Mouse (Mus musculus) cerebellum, adult 9-10 months (tissue): Measurements from ENCODE around the gene Dgkb.

Source experiments
- DNase-seq: peaks from one replicate; pipeline ENCODE4 v3.0.0; 2022

The Dgkb gene

DNA sequence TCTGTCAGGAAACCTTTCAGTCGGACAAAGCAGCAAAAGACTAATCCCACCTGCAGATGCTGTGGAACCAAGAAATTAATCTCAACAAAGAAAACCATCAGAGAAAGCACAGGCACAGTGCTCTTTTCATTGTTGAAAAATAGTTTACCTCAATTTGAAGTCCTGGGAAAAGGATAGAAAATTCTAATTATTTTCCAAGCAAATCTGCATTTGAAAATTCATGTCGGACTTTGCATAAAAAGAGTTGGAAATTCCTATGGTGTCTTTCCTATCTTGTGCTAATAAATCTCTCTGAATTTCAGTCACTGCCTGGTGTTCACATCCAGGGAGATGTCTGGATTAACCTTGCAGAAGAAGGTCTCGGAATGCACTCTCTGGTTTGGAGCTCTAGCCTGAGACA lies at the start of gene Dgkb:
TSS of gene Dgkb (plus strand) at position 301 of the 400 bp plus-strand sequence.
- DNase-seq, result no peak

DNA sequence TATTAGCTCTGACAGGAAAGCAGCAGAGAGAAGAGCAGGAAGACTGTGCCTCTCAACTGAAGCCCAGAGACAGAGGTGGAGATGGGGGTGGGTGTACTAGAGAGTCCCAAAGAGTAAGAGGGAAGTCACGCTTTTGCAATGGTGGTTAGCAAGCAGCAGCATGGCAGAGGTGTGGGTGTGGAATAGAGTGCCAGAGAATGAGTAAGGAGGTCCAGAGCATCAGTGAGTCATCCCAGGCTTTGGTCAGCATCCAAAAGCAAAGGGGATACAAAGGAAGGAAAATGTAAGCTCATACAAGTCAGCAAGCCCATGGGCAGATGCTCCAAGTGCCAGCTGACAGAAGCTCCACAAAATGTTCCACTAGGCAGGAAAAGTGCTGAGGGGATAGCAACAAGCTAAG lies 47.7 kb upstream of the Dgkb start:
- no peak for DNase-seq

DNA sequence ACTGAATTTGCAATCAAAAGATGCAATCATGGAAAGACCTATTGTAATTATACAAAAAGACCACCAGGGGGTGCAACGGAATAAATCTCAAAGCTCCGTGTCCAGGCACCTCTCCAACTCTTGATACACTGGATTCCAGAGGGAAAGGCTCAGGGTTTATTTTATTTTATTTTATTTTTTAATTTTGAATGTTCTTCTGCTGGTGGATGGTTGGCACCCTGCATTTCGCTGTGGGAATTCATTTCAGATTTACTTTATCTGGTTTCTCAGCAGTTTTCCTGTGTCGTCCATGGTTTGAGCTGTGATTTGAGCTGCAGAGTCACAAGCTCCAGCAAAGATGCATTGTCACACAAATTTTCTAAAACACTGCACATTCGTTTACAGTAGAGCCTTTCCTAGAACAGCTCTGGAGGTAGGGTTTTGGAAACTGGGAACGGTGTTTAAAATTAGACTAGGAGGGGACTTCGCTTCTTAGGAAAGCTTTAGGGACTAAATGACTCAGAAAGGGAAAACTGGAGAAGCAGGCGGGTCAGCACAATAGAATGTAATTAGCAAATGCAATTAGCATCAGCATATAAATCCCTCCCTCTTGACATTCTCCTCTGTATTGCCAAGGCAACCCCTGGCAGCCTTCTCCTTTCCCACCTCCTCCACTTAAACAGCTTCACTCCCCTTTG lies 43.7 kb upstream of the Dgkb start:
- peak; percentile 44 for DNase-seq

GRCm38 (mm10) chr12:37774591-37774990 lies 42.9 kb upstream of the Dgkb start:
- DNase-seq, result no peak

DNA sequence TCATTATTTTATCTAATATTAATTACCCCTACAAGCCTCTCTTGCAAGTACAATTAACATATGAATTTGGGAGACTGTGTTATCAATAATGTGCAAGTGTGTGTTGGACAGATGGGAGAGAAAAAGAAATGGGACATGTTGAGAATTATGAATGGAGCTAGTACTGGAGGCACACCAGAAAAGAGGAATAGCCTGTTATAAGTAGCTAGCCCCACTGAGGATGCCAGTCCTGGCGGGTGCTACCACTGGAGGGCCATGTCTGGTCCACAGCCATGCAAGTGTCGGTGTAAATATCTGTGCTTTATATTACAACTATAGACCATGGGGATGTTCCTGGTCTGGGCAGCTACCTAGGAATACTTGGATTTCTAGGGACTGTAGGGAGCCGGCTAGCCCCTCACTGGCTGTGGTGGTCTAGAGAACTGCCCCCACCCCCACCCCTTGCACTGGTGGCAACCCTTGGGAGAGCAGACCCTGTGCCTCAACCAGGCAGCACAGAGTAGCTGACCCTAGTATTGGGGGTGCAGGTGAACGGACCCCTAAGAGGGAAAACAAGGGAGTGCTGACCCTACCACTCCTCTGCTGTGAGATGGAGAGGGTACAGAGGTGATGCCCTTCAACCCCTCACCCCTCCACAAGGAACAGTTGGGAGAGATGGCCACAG lies 21.1 kb upstream of the Dgkb start:
- DNase-seq, result no peak

- no peak for DNase-seq
Measured at GRCm38 (mm10) chr12:37814122-37814521, 3.4 kb upstream of the Dgkb start.

DNA sequence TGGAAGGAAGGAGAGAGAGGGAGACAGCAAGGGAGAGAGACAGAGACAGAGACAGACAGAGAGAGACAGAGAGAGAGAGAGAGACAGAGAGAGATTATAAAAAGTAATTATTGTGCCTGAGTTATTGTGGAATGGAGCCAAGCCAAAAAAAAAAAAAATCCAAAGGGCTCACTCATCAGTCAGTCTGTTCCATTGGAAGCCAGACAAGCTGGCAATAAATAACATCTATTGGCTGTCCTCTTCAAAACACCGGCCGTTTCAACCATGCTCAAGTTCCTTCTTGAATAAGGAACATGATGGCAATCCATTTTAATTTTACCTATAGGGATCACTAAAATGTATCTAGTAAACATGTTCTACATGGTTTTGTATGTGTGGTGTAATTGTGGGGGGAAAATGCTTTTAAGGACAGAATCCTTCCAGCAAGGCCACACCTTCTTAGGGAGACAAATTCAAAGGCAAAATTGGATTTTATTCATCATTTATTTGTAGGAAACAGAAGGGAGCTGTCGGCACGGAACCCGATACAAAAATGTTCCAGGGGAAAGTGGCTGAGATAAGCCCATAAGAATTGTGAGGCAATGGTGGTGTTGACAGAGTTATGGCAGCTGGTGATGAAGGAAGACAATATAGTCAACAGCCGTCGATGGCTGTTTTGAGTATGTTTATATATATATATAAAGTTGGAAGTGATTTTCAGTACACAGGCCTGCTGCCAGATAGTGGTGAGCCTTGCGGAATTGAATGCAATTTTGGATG lies 3.7 kb downstream of the Dgkb start:
- DNase-seq, result peak; percentile 18

DNA sequence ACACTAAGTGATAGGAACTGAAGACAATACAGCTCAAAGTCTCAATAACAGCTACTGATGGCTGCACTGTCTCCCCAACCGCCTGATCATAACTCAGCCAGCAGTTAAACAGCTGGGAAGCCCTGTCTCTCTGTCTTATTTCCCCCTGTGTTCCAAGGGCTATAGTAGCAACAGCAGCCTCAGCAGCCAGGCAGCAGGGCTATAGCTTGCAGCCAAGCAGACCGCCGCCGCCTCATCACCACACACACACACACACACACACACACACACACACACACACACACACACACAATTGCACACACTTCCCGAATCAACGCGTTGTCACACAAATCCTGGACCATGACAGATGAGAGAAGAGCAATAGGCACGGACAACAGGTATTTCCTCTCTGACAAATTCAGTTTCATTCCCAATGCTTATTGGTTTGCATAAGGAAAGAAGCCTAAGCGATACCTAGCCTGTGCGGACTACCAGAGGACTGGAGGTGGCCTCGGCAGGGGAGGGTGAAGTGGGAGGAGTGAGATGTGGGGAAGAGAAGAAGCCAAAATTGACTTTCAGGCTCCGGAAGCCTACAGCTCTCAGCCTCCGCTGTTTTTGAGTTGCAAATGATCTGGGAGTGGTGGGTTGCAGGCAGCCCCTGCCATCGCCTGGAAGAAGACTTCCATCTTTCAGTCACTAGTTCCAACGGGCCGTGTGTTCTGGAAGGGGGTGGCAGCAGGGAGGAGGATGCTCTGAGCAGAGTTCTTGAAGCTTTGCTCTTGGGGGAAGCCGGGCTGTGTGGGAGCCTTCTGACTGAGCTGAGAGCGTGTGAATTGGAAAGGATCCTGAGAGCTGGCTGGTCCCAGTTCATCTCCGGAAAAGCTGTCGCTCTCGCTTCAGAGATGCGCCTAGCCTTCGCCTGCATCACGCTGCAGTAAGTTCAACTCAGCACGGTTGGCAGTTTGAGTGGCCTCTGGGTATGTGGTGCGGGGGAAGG lies 62.8 kb downstream of the Dgkb start:
- peak; percentile 48 for DNase-seq

- DNase-seq, result peak; percentile 18
Measured at GRCm38 (mm10) chr12:37881376-37881775, 63.9 kb downstream of the Dgkb start.

DNA sequence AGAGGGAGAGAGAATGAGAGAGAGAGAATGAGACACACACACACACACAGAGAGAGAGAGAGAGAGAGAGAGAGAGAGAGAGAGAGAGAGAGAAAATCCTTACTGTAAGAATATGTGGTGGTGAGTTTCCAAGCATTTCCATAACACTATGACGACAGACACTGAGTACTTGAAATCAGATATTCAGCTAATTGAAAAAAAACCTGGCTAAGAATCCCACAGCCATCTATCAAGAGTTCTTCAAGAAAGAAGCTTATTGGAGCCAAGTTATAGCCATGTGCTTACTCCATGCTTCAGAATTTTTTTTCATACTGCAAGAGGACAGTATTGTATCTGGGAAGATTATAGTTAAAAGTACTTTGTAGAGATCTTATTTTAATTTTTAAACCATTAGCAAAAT lies 65.3 kb downstream of the Dgkb start:
- DNase-seq, result no peak

- no peak for DNase-seq
Measured at GRCm38 (mm10) chr12:37883781-37884180, 66.3 kb downstream of the Dgkb start.

DNA sequence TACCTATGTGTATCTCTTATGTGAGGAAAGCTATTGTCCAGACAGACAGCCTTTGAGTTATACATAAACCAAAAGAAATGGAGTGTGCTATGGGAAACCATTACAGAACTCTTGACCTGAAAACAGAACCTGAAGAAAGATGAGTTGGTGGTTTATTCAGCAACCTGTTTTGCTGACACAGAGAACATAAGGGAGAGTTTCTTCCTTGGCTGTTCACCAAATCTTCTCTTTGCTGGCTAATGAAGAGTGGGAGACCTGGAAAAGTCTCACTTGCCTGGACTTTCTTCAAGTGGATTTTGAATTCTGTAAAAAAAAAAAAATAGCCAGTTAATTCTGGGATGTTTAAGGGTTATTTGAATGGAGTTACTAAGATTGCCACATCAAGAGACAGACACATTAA lies 71.1 kb downstream of the Dgkb start:
- no peak for DNase-seq

DNA sequence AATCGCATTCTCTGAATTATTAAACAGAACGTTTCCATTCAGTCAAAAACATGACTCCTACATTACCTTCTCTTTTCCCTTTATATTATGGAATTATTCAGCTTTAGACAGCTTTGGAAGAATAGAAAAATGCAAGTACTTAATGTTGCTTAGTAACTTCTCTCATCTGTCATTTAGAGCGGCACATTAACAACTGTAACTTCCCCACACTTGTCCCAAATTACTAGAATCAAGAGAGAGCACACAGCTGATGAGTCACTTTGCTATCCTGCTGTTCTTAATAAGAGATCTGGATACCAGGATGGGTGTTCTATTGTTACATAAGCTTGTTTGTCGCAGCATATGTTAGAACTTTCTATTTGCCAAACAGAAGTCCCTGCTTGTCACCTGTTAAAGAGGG lies 71.9 kb downstream of the Dgkb start:
- DNase-seq, result no peak

GRCm38 (mm10) chr12:37891336-37891735 lies 73.8 kb downstream of the Dgkb start:
- no peak for DNase-seq

DNA sequence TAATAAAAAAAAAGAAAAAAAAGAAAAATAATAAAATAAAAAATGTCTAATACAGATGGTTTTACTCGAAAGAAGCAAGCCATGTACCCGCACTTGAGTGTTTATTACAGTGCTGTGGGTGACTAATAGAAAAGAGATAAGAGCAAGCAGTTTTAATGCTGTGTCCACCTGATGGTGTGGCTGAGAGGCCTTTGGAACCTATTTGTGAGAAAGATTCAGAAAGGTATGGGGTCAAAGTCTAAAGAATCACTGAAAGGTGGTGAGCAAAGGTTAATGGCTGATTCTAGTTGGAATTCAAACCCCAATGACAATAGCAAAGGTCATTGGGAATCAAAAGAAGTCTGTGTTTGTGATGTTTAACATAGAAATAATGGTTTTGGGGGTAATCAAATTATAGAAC lies 124.6 kb downstream of the Dgkb start:
- no peak for DNase-seq

DNA sequence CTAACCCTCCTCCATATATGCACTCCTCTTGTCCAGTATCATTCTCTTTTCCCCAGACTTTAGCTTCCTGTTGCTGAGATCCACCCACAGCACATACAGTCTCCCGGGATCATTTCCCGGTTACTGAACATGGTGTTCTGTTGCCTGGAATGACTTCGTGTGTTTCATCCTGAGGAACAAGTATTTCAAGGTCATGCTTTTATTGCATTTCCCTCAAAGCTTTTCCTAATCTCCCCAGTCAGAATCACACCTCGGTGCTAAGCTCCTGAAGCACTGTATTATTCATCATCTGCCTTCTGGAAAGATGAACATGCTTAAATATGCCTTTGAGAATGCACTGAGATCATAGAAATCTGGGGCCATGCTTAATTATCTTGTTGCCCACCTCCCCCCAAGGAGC lies 138.7 kb downstream of the Dgkb start:
- no peak for DNase-seq

DNA sequence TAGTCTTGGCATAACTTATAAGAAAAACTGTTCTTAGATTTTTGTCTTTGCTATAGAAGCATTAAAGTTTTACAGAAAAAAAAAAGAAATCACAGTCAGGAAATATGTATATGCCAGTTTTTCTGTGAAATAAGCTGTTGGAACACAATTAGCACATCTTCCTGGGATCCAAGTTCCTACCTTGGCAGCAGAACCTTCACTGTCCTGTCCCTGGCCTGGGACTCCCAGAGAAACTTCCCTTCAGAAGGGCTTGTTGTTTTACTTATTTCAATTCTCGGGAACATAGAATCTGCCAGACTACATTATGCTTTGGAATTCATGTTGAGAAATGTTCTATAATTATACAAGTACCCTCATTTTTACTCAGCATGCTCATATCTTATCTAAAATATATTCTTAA lies 154.0 kb downstream of the Dgkb start:
- DNase-seq, result no peak

DNA sequence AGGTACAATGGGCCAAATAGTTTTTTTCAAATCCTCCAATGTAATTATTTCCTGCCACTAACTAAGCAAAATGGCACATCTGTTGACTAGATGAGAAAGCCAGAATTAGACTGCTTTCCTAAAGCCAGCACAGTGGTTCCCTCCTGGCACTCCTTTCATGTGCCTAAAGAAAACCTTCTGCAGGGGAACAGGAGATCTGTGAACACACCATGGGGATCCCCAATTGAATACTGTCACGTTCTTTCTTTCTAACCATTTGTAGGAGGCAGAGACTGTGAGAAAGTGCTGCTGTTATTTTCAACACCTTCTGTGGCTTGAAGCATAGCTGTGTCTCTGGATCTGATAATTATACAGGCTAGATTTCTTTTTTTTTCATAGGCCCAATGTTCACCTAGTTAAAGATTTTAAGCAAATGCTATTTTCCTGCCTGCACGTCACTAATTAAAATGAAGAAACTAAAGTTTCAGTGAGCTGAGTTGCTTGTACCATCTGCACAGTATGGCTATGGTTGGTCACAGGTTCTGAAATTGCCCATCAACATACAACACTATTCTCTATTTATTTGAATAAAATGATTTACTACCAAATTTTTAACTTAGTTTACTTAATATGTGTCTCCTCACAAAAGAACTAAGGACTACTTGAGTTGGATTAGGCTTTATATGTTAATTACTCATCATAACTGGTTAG lies 161.1 kb downstream of the Dgkb start:
- DNase-seq, result no peak

GRCm38 (mm10) chr12:37985352-37985751 lies 167.8 kb downstream of the Dgkb start:
- no peak for DNase-seq

DNA sequence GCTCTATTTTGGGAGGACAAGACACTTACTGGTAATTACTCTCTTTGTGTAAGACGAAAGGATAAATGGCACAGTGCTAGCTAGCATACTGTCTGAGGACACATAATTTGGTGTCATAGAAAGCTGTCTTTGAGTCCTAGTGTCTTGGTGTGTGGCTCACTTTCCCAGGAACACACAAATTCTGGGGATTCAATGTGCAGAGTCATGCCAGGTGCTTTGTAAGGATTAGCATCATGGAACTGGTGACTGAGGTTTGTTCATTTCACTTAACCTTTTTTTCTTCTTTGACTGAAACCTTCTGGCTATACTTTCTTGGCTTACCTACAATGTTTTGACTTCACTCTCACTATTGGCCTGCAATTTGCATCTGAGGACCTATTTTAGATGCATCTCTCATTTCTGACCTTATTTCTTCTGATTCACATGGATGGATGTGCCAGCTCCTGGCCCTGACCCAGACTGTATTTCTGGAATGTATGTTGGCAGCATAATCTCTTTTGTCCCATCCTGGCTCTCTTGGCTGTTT lies 170.6 kb downstream of the Dgkb start:
- peak; percentile 81 for DNase-seq

- DNase-seq, result no peak
Measured at GRCm38 (mm10) chr12:37993221-37993620, 175.7 kb downstream of the Dgkb start.

DNA sequence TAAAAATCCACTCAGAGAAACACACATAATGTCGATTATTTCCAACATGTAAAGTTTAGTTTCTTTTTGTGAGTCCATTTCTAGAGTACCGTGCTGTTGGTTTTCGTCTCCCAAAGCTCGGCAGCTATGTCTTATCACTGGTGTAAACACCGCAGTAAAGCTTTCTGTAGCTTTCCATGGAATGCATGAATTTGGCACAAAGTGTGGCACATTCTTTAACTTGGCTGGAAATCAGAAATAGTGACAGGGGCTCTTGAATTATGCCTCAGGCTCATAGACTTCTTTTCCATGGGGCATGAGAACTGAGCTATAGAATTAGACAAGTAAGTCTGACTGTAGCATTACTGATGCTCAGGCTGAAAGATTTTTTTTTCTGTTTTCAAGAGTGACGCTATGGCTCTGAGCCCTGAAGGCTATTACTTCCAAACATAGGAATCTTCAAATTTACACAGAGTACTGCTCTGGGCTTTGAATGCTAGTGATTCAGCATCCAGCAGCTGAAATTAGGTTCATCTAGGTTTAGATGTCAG lies 179.0 kb downstream of the Dgkb start:
- no peak for DNase-seq
